Mouse (Mus musculus) stomach, postnatal 0 days (tissue): Measurements from ENCODE around the gene Bicral.

Source experiments
- CTCF ChIP-seq: IDR thresholded peaks from 2 replicates; pipeline ENCODE4 v1.5.1; 2016; ENCODE audit warnings: antibody characterized with exemption, low read depth, mild to moderate bottlenecking, moderate library complexity
- EP300 ChIP-seq: optimal IDR thresholded peaks from 2 replicates; pipeline ENCODE3; 2016; ENCODE audit warnings: antibody characterized with exemption

- TF ChIP-seq CTCF (no peak; the same call in 1 of the 2 replicates), EP300 (no peak)
Measured at GRCm38 (mm10) chr17:46792963-46793362, 65.3 kb downstream of the Bicral start.
